Mouse (Mus musculus): ENCODE measurements around the gene Ucma. TPM values are rescaled to one million over a fixed set of nuclear protein-coding genes. Genes with fewer than 3 reads are reported as not detected.

Ucma gene
- polyA plus RNA-seq, 1 experiment from 2014 or later, result 0.33 TPM

DNA sequence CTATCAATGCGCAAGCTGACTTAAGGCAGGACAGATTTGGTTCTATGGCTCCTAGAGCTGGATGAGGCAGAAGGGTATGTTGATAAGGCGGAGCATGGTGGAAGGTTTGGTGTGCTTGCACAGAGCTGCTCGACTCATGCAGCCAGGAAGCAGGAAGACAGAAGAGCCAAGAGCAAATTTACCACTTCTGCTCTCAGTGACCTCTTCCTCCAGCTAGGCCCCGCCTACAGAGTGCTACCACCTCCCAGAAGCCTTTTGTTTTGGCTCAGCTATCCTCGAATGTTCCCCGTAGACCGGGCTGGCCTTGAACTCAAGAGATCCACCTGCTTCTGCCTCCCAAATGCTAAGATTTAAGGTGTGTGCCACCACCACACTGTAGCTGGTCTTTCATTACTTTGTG is 38.7 kb downstream of the Ucma start:
- Histone ChIP-seq H3K9ac (ENCODE audit: low read depth, low read length) (no peak overlapping the region), H3K27ac (ENCODE audit: low read length) (no peak overlapping the region), H3K9me3 (replicated peaks; ENCODE audit: control insufficient read depth, low read length, poor library complexity, severe bottlenecking) (no peaks in the 10 kb centered on the region), H3K4me3 (ENCODE audit: low read depth, low read length) (no peak overlapping the region), H3K36me3 (ENCODE audit: control insufficient read depth, insufficient read depth, low read length) (no peaks in the 10 kb centered on the region), H3K4me1 (ENCODE audit: control insufficient read depth, insufficient read depth, low read length) (peaks cover 5% of the 10 kb centered on the region), H3K27me3 (ENCODE audit: control insufficient read depth, insufficient read depth, low read depth, low read length) (no peaks in the 10 kb centered on the region), H3K4me2 (ENCODE audit: low read length) (no peak overlapping the region)
- no peak for ATAC-seq
- 71% methylated on average over 7 of the region's 7 CpGs for WGBS

DNA sequence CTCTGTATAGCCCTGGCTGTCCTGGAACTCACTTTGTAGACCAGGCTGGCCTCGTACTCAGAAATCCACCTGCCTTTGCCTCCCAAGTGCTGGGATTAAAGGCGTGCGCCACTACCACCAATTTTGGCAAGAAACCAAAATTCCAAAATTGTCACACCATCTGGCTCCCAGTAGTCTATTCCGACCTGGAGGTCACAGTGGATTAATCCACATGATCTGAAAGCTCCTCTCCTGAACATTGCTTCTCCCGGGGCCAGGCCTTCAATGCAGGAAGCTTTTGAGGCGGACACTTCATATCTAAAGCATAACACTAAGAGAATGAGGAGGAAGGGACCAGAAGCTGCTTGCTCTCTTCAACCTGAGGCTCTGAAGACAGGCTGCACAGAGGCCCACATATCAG is 39.6 kb downstream of the Ucma start:
- Histone ChIP-seq H3K27ac (ENCODE audit: low read length) (no peak overlapping the region), H3K4me3 (ENCODE audit: low read depth, low read length) (no peak overlapping the region), H3K9ac (ENCODE audit: low read depth, low read length) (no peak overlapping the region), H3K27me3 (ENCODE audit: control insufficient read depth, insufficient read depth, low read depth, low read length) (no peaks in the 10 kb centered on the region), H3K4me1 (ENCODE audit: control insufficient read depth, insufficient read depth, low read length) (peaks cover 5% of the 10 kb centered on the region), H3K36me3 (ENCODE audit: control insufficient read depth, insufficient read depth, low read length) (no peaks in the 10 kb centered on the region), H3K4me2 (ENCODE audit: low read length) (no peak overlapping the region), H3K9me3 (replicated peaks; ENCODE audit: control insufficient read depth, low read length, poor library complexity, severe bottlenecking) (no peaks in the 10 kb centered on the region)
- no peak for ATAC-seq
- 82% methylated on average over 6 of the region's 6 CpGs for WGBS

DNA sequence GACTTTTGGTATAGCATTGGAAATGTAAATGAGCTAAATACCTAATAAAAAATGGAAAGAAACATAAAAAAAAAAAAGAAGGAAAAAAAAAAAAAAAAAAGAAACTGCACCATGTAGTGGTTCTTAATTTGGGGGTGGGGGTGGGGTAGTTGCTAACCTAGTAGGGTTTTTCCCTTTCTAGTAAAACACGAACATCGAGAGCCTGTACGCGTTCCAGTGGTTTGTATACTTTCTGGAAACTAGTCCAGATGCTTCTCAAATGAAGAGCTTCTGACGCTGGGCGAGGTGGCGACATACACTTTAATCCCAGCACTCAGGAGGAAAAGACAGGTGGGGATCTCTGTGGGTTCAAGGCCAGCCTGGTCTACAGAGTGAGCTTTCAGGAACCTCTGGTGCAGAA is 41.0 kb downstream of the Ucma start:
- Histone ChIP-seq H3K4me3 (ENCODE audit: low read depth, low read length) (no peak overlapping the region), H3K9ac (ENCODE audit: low read depth, low read length) (no peak overlapping the region), H3K27ac (ENCODE audit: low read length) (no peak overlapping the region), H3K27me3 (ENCODE audit: control insufficient read depth, insufficient read depth, low read depth, low read length) (no peaks in the 10 kb centered on the region), H3K36me3 (ENCODE audit: control insufficient read depth, insufficient read depth, low read length) (no peaks in the 10 kb centered on the region), H3K4me2 (ENCODE audit: low read length) (no peak overlapping the region), H3K4me1 (ENCODE audit: control insufficient read depth, insufficient read depth, low read length) (peaks cover 5% of the 10 kb centered on the region), H3K9me3 (replicated peaks; ENCODE audit: control insufficient read depth, low read length, poor library complexity, severe bottlenecking) (no peaks in the 10 kb centered on the region)
- ATAC-seq, result no peak
- WGBS, result 95% methylated on average over 7 of the region's 7 CpGs

DNA sequence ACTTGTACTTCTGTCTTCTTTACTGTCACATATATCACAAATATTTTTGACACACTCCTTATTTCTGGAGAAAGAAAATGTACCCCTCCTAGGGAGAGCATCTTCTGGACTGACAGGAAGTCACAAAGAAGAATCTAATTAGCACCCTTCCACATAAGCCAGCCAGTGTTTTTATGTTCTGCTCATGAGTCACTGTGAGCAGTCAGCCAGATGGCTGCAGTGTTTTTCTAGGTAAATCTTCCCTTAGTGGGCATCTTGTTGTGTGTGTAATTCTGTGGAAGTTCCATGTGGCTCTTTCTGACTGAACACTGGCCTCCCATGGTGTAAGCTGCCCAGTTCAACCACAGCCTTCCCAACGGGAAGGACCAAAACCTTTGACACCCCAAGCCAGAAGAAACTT is 43.8 kb downstream of the Ucma start:
- no peak for ATAC-seq
- no peak overlapping the region for H3K4me2 ChIP-seq (ENCODE audit: low read length)
- 69% methylated on average over 1 of the region's 1 CpGs for WGBS
- no peaks in the 10 kb centered on the region for H3K36me3 ChIP-seq (ENCODE audit: control insufficient read depth, insufficient read depth, low read length)
- no peaks in the 10 kb centered on the region for H3K4me1 ChIP-seq (ENCODE audit: control insufficient read depth, insufficient read depth, low read length)
- no peaks in the 10 kb centered on the region for H3K9me3 ChIP-seq (replicated peaks; ENCODE audit: control insufficient read depth, low read length, poor library complexity, severe bottlenecking)
- no peaks in the 10 kb centered on the region for H3K27me3 ChIP-seq (ENCODE audit: control insufficient read depth, insufficient read depth, low read depth, low read length)
- no peak overlapping the region for H3K27ac ChIP-seq (ENCODE audit: low read length)
- no peak overlapping the region for H3K4me3 ChIP-seq (ENCODE audit: low read depth, low read length)
- no peak overlapping the region for H3K9ac ChIP-seq (ENCODE audit: low read depth, low read length)

DNA sequence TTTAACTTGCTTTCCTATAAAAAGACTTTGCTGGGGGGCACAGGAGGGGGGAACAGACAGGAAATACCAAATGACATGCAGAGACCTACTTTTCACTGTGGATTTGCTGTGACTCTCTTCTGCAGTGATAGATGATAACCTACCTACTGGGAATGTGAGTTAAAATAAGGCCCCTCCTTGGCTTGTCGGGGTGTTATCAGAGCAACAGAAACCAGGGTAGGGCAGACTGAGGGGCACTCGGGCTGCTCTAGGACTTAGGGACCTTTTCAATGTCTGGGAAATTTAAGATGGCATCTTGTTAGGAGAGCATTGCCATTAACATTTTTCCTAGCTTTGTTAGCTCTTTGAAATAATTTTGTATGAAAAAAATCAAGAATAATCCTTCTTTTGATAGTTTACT is 47.4 kb downstream of the Ucma start:
- H3K9me3 ChIP-seq (replicated peaks; ENCODE audit: control insufficient read depth, low read length, poor library complexity, severe bottlenecking), result no peaks in the 10 kb centered on the region
- ATAC-seq, result no peak
- H3K9ac ChIP-seq (ENCODE audit: low read depth, low read length), result no peak overlapping the region
- H3K4me3 ChIP-seq (ENCODE audit: low read depth, low read length), result no peak overlapping the region
- H3K4me2 ChIP-seq (ENCODE audit: low read length), result no peak overlapping the region
- H3K27me3 ChIP-seq (ENCODE audit: control insufficient read depth, insufficient read depth, low read depth, low read length), result no peaks in the 10 kb centered on the region
- peaks cover 2% of the 10 kb centered on the region; the same call in 1 of the 2 replicates for H3K4me1 ChIP-seq (ENCODE audit: control insufficient read depth, insufficient read depth, low read length)
- H3K36me3 ChIP-seq (ENCODE audit: control insufficient read depth, insufficient read depth, low read length), result no peaks in the 10 kb centered on the region
- WGBS, result 88% methylated on average over 2 of the region's 2 CpGs
- no peak overlapping the region for H3K27ac ChIP-seq (ENCODE audit: low read length)

DNA sequence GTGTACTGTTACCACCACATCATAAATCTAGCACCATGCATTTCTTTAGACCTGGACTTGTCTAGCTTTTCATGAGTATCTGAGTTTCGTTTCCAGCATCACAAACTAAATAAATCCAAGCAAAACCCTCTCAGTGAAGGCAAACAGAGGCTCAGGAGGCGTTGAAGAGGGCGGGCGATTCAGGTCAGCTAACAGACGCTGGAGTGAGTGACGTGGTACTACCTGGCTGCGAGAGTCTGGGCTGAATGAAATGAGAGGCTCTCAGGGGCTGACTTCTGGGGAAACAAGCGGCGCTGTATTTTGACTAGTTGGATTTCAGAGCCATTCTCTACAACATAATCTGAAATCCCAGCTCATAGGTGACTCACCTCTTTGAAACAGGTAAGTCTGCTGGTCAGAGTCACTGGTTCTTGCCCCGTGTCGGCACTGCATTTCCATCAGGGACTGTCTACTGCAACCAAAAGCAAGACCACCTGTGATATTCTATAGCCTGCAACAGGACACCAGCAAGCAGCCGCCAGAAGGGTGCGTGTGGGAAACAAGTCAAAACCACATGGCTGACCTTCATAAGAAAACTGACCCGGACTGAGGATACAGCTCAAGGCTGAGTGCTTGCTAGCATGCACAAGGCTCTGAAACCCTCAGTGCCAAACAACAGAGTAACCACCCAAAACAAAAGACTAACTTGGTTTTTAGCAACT is 47.9 kb downstream of the Ucma start:
- Histone ChIP-seq H3K4me3 (ENCODE audit: low read depth, low read length) (no peak overlapping the region), H3K9ac (ENCODE audit: low read depth, low read length) (no peak overlapping the region), H3K4me2 (ENCODE audit: low read length) (no peak overlapping the region), H3K27ac (ENCODE audit: low read length) (no peak overlapping the region), H3K27me3 (ENCODE audit: control insufficient read depth, insufficient read depth, low read depth, low read length) (no peaks in the 10 kb centered on the region), H3K4me1 (ENCODE audit: control insufficient read depth, insufficient read depth, low read length) (peaks cover 2% of the 10 kb centered on the region; the same call in 1 of the 2 replicates), H3K36me3 (ENCODE audit: control insufficient read depth, insufficient read depth, low read length) (no peaks in the 10 kb centered on the region), H3K9me3 (replicated peaks; ENCODE audit: control insufficient read depth, low read length, poor library complexity, severe bottlenecking) (no peaks in the 10 kb centered on the region)
- 90% methylated on average over 14 of the region's 14 CpGs for WGBS
- no peak for ATAC-seq

DNA sequence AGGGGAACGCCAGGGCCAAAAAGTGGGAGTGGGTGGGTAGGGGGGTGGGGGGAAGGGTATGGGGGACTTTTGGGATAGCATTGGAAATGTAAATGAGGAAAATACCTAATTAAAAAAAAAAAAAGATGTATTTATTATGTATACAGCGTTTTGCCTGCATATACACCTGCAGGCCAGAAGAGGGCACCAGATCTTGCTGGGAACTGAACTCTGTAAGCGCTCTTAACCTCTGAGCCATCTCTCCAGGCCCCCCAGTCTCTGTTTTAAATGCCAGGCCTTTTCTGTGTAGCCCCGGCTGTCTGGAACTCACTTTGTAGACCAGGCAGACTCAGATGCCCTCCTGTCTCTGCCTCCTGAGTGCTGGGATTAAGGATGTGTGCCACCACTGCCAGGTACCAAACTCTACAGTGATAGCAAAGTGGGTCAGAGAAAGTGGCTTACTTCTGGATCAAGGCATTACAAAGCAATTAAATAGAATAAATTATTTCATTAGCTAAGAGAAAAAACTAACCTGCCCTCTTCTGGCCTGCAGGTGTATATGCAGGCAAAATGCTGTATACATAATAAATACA is 49.3 kb downstream of the Ucma start:
- 46% methylated on average over 3 of the region's 4 CpGs for WGBS
- Histone ChIP-seq H3K27ac (ENCODE audit: low read length) (no peak overlapping the region), H3K4me1 (ENCODE audit: control insufficient read depth, insufficient read depth, low read length) (peaks cover 2% of the 10 kb centered on the region; the same call in 1 of the 2 replicates), H3K36me3 (ENCODE audit: control insufficient read depth, insufficient read depth, low read length) (no peaks in the 10 kb centered on the region), H3K9ac (ENCODE audit: low read depth, low read length) (no peak overlapping the region), H3K4me2 (ENCODE audit: low read length) (no peak overlapping the region), H3K27me3 (ENCODE audit: control insufficient read depth, insufficient read depth, low read depth, low read length) (no peaks in the 10 kb centered on the region), H3K4me3 (ENCODE audit: low read depth, low read length) (no peak overlapping the region), H3K9me3 (replicated peaks; ENCODE audit: control insufficient read depth, low read length, poor library complexity, severe bottlenecking) (no peaks in the 10 kb centered on the region)
- no peak for ATAC-seq

DNA sequence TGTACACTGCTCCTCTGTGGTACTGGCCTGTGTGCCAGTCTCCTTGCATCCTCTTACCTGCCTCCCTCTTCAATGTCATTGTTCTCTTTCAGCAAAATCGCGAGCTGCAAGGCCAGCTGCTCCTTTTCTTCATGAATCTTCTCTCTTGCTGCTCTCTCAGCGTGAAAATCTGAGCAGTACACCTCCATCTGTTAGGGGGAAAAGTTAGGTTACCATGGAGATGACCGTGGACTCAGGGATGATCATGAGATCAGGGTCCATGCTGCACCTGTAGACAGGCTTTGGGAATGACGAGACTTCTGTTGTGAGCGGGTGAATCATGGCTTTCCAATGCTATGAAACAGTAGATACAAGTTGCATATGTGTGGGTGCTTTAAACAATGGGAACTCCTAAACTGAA is 51.1 kb downstream of the Ucma start:
- H3K36me3 ChIP-seq (ENCODE audit: control insufficient read depth, insufficient read depth, low read length), result no peaks in the 10 kb centered on the region
- no peak overlapping the region for H3K4me2 ChIP-seq (ENCODE audit: low read length)
- no peak overlapping the region for H3K4me3 ChIP-seq (ENCODE audit: low read depth, low read length)
- 50% methylated on average over 6 of the region's 6 CpGs for WGBS
- no peak overlapping the region for H3K9ac ChIP-seq (ENCODE audit: low read depth, low read length)
- no peaks in the 10 kb centered on the region for H3K9me3 ChIP-seq (replicated peaks; ENCODE audit: control insufficient read depth, low read length, poor library complexity, severe bottlenecking)
- peaks cover 2% of the 10 kb centered on the region; the same call in 1 of the 2 replicates for H3K4me1 ChIP-seq (ENCODE audit: control insufficient read depth, insufficient read depth, low read length)
- no peak overlapping the region for H3K27ac ChIP-seq (ENCODE audit: low read length)
- no peak for ATAC-seq
- H3K27me3 ChIP-seq (ENCODE audit: control insufficient read depth, insufficient read depth, low read depth, low read length), result no peaks in the 10 kb centered on the region

DNA sequence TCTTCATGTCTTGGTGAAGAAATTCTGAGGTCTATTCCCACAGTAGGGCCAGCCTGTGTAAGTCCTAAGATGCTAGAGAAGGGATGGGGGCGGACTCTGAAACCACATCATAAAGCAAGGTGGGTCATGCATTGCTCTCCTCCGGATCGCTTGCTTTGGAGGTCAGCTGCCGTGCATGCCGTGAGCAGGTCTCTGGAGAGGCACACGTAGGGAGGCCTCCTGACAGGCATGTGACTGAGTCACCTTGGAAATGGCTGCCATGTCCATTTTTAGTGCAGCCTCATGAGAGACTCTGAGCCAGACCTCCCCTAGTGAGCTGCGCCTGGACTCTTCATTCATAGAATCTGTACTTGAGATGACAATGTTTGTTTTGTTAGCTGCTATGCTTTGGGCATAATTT is 52.1 kb downstream of the Ucma start:
- no peak overlapping the region for H3K4me3 ChIP-seq (ENCODE audit: low read depth, low read length)
- no peaks in the 10 kb centered on the region for H3K27me3 ChIP-seq (ENCODE audit: control insufficient read depth, insufficient read depth, low read depth, low read length)
- no peak overlapping the region for H3K9ac ChIP-seq (ENCODE audit: low read depth, low read length)
- ATAC-seq, result no peak
- H3K27ac ChIP-seq (ENCODE audit: low read length), result no peak overlapping the region
- H3K36me3 ChIP-seq (ENCODE audit: control insufficient read depth, insufficient read depth, low read length), result no peaks in the 10 kb centered on the region
- H3K4me1 ChIP-seq (ENCODE audit: control insufficient read depth, insufficient read depth, low read length), result peaks cover 2% of the 10 kb centered on the region; the same call in 1 of the 2 replicates
- no peaks in the 10 kb centered on the region for H3K9me3 ChIP-seq (replicated peaks; ENCODE audit: control insufficient read depth, low read length, poor library complexity, severe bottlenecking)
- 91% methylated on average over 7 of the region's 7 CpGs for WGBS
- no peak overlapping the region for H3K4me2 ChIP-seq (ENCODE audit: low read length)

All from midbrain, embryonic 16.5 days (tissue).